Mouse (Mus musculus): ENCODE measurements around the gene Fth1. TPM values are rescaled to one million over a fixed set of nuclear protein-coding genes. Genes with fewer than 3 reads are reported as not detected.

The Fth1 gene
- polyA plus RNA-seq, 1 experiment from 2014 or later: 1,524 TPM

DNA sequence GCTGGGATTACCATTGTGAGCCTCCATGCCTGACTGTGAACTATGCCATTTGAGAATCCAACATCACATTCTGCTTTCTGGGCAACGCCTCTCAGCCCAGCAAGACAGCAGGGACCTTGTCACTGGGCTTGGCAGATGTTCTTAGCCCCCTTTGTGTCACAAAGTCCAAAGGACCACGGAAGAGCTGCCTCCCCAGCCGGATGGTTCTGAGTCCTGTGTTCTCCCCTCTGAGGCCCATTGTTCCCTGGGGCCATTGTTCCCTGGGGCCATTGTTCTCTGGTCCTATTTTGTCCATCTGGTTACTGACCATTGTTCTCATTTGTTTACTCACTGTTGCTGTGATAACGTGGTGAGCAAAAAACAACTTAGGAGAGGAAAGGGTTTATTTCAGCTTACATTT is 39.5 kb upstream of the Fth1 start:
- Histone ChIP-seq H3K9ac (replicated peaks; ENCODE audit: low read depth, low read length) (no peak overlapping the region), H3K27ac (ENCODE audit: low read length) (no peak overlapping the region), H3K9me3 (ENCODE audit: control insufficient read depth, low read depth, low read length) (no peaks in the 10 kb centered on the region), H3K4me3 (ENCODE audit: low read depth, low read length) (no peak overlapping the region), H3K4me2 (replicated peaks; ENCODE audit: low read depth, low read length) (no peak overlapping the region), H3K27me3 (ENCODE audit: control insufficient read depth, insufficient read depth, low read length) (no peaks in the 10 kb centered on the region), H3K36me3 (ENCODE audit: control insufficient read depth, insufficient read depth, low read length) (no peaks in the 10 kb centered on the region), H3K4me1 (ENCODE audit: control insufficient read depth, insufficient read depth, low read length) (peaks cover 6% of the 10 kb centered on the region; the same call in 1 of the 2 replicates)
- no peak for ATAC-seq (ENCODE audit: insufficient number of reproducible peaks, insufficient read depth, low FRiP score, low read depth)
- WGBS: 52% methylated on average over 4 of the region's 4 CpGs

DNA sequence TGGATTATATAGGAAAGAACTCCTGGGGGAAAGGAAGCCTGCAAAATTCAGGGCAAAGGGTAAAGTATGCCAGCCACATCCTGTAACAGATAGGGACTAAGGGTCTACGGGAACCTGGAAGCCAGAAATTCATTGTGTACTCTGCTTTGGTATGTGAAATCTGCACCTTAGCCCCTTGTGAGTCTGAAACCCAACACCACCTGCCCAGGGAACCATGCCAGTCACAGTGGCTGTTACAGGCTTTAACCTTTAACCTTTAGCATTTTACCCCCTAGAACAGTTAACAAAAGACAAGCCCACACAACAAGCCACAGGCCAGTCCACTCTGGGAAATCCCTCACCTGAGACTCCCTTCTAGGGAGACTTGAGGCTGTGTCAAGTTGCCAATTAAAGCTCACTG is 38.6 kb upstream of the Fth1 start:
- H3K4me3 ChIP-seq (ENCODE audit: low read depth, low read length): no peak overlapping the region
- H3K4me2 ChIP-seq (replicated peaks; ENCODE audit: low read depth, low read length): no peak overlapping the region
- H3K27me3 ChIP-seq (ENCODE audit: control insufficient read depth, insufficient read depth, low read length): no peaks in the 10 kb centered on the region
- 38% methylated on average over 1 of the region's 1 CpGs for WGBS
- no peak for ATAC-seq (ENCODE audit: insufficient number of reproducible peaks, insufficient read depth, low FRiP score, low read depth)
- H3K4me1 ChIP-seq (ENCODE audit: control insufficient read depth, insufficient read depth, low read length): peaks cover 6% of the 10 kb centered on the region; the same call in 1 of the 2 replicates
- no peak overlapping the region for H3K27ac ChIP-seq (ENCODE audit: low read length)
- no peaks in the 10 kb centered on the region for H3K9me3 ChIP-seq (ENCODE audit: control insufficient read depth, low read depth, low read length)
- no peaks in the 10 kb centered on the region for H3K36me3 ChIP-seq (ENCODE audit: control insufficient read depth, insufficient read depth, low read length)
- no peak overlapping the region for H3K9ac ChIP-seq (replicated peaks; ENCODE audit: low read depth, low read length)

GRCm38 (mm10) chr19:9942539-9943533 is 37.6 kb upstream of the Fth1 start:
- H3K36me3 ChIP-seq (ENCODE audit: control insufficient read depth, insufficient read depth, low read length): no peaks in the 10 kb centered on the region
- peak overlapping the region; percentile 44; the same call in 1 of the 2 replicates for H3K27ac ChIP-seq (ENCODE audit: low read length)
- H3K4me2 ChIP-seq (replicated peaks; ENCODE audit: low read depth, low read length): no peak overlapping the region
- WGBS: 56% methylated on average over 10 of the region's 10 CpGs
- H3K4me1 ChIP-seq (ENCODE audit: control insufficient read depth, insufficient read depth, low read length): peaks cover 6% of the 10 kb centered on the region; the same call in 1 of the 2 replicates
- no peaks in the 10 kb centered on the region for H3K27me3 ChIP-seq (ENCODE audit: control insufficient read depth, insufficient read depth, low read length)
- no peak overlapping the region for H3K9ac ChIP-seq (replicated peaks; ENCODE audit: low read depth, low read length)
- ATAC-seq (ENCODE audit: insufficient number of reproducible peaks, insufficient read depth, low FRiP score, low read depth): peak; percentile 69; the same call in 1 of the 2 replicates
- no peak overlapping the region for H3K4me3 ChIP-seq (ENCODE audit: low read depth, low read length)
- H3K9me3 ChIP-seq (ENCODE audit: control insufficient read depth, low read depth, low read length): no peaks in the 10 kb centered on the region

GRCm38 (mm10) chr19:9945800-9946564 is 34.4 kb upstream of the Fth1 start:
- peaks cover 6% of the 10 kb centered on the region; the same call in 1 of the 2 replicates for H3K4me1 ChIP-seq (ENCODE audit: control insufficient read depth, insufficient read depth, low read length)
- no peaks in the 10 kb centered on the region for H3K27me3 ChIP-seq (ENCODE audit: control insufficient read depth, insufficient read depth, low read length)
- no peak overlapping the region for H3K27ac ChIP-seq (ENCODE audit: low read length)
- no peaks in the 10 kb centered on the region for H3K36me3 ChIP-seq (ENCODE audit: control insufficient read depth, insufficient read depth, low read length)
- no peak overlapping the region for H3K4me3 ChIP-seq (ENCODE audit: low read depth, low read length)
- WGBS: 90% methylated on average over 8 of the region's 8 CpGs
- no peak overlapping the region for H3K4me2 ChIP-seq (replicated peaks; ENCODE audit: low read depth, low read length)
- H3K9me3 ChIP-seq (ENCODE audit: control insufficient read depth, low read depth, low read length): no peaks in the 10 kb centered on the region
- no peak for ATAC-seq (ENCODE audit: insufficient number of reproducible peaks, insufficient read depth, low FRiP score, low read depth)
- no peak overlapping the region for H3K9ac ChIP-seq (replicated peaks; ENCODE audit: low read depth, low read length)

DNA sequence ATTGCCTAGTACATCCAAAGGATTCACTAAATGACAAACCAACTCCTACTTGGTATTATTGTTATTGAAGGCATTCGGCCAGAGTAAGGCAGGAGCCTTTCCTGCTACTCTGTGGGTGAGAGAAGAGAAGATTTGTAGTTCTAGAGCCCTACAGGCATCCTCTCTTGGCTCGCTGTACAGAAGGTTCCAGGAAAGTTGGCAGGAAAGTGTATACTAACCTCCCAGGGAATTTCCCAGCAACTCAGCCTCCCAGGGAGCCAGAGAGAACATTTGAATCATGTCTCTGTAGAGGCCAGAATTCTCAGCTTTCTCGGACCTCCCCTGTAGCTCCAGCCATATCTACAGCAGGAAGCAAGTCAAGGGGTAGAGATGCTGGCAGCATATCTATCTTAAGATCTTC is 33.4 kb upstream of the Fth1 start:
- H3K4me2 ChIP-seq (replicated peaks; ENCODE audit: low read depth, low read length): no peak overlapping the region
- 80% methylated on average over 3 of the region's 3 CpGs for WGBS
- H3K9me3 ChIP-seq (ENCODE audit: control insufficient read depth, low read depth, low read length): no peaks in the 10 kb centered on the region
- H3K4me1 ChIP-seq (ENCODE audit: control insufficient read depth, insufficient read depth, low read length): peaks cover 6% of the 10 kb centered on the region; the same call in 1 of the 2 replicates
- no peak overlapping the region for H3K27ac ChIP-seq (ENCODE audit: low read length)
- no peak overlapping the region for H3K4me3 ChIP-seq (ENCODE audit: low read depth, low read length)
- H3K9ac ChIP-seq (replicated peaks; ENCODE audit: low read depth, low read length): no peak overlapping the region
- ATAC-seq (ENCODE audit: insufficient number of reproducible peaks, insufficient read depth, low FRiP score, low read depth): no peak
- no peaks in the 10 kb centered on the region for H3K27me3 ChIP-seq (ENCODE audit: control insufficient read depth, insufficient read depth, low read length)
- no peaks in the 10 kb centered on the region for H3K36me3 ChIP-seq (ENCODE audit: control insufficient read depth, insufficient read depth, low read length)

DNA sequence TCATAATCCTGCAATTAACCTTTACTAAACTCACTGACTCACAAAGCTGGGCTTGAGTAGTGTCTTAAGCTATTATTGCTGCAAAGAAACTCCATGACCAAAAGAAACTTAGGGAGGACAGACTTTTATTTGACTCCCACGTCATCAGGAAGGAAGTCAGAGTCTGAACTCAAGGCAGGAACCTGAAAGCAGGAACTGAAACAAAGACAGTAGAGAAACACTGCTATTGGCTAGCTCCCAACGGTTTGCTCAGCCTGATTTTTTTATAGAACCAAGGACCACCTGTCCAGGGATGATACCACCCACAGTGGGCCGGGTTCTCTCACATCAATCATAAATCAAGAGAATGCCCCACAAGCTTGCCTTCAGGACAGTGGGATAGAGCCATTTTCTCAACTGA is 28.0 kb upstream of the Fth1 start:
- WGBS: 60% methylated on average over 3 of the region's 3 CpGs
- Histone ChIP-seq H3K4me3 (ENCODE audit: low read depth, low read length) (no peak overlapping the region), H3K4me2 (replicated peaks; ENCODE audit: low read depth, low read length) (no peak overlapping the region), H3K9me3 (ENCODE audit: control insufficient read depth, low read depth, low read length) (no peaks in the 10 kb centered on the region), H3K4me1 (ENCODE audit: control insufficient read depth, insufficient read depth, low read length) (peaks cover 7% of the 10 kb centered on the region; the same call in 1 of the 2 replicates), H3K9ac (replicated peaks; ENCODE audit: low read depth, low read length) (no peak overlapping the region), H3K27me3 (ENCODE audit: control insufficient read depth, insufficient read depth, low read length) (no peaks in the 10 kb centered on the region), H3K27ac (ENCODE audit: low read length) (no peak overlapping the region), H3K36me3 (ENCODE audit: control insufficient read depth, insufficient read depth, low read length) (no peaks in the 10 kb centered on the region)
- ATAC-seq (ENCODE audit: insufficient number of reproducible peaks, insufficient read depth, low FRiP score, low read depth): no peak

DNA sequence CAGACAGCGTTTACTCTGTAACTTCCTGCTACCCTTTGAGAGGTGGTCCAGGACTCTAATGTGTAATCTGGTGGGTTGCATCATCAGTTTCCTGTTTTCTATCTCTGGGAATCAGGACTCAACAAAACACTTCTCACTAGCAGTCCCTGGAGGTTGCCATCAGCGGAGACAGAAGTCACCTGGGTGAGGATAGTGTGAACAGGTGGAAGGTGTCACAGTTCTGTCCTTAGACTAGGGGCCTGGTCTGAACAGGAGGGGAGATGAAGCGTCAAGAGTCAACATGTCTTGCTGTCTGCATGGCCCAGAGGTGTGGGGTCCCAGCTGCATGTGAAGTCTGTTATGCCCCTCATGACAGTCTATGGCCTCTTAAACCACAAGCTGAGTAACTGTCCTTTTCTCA is 27.5 kb upstream of the Fth1 start:
- no peak overlapping the region for H3K9ac ChIP-seq (replicated peaks; ENCODE audit: low read depth, low read length)
- no peak for ATAC-seq (ENCODE audit: insufficient number of reproducible peaks, insufficient read depth, low FRiP score, low read depth)
- H3K9me3 ChIP-seq (ENCODE audit: control insufficient read depth, low read depth, low read length): no peaks in the 10 kb centered on the region
- H3K4me3 ChIP-seq (ENCODE audit: low read depth, low read length): no peak overlapping the region
- H3K27me3 ChIP-seq (ENCODE audit: control insufficient read depth, insufficient read depth, low read length): no peaks in the 10 kb centered on the region
- no peak overlapping the region for H3K27ac ChIP-seq (ENCODE audit: low read length)
- H3K4me1 ChIP-seq (ENCODE audit: control insufficient read depth, insufficient read depth, low read length): peaks cover 7% of the 10 kb centered on the region; the same call in 1 of the 2 replicates
- 81% methylated on average over 3 of the region's 3 CpGs for WGBS
- no peak overlapping the region for H3K4me2 ChIP-seq (replicated peaks; ENCODE audit: low read depth, low read length)
- H3K36me3 ChIP-seq (ENCODE audit: control insufficient read depth, insufficient read depth, low read length): no peaks in the 10 kb centered on the region

GRCm38 (mm10) chr19:9954055-9954810 is 26.2 kb upstream of the Fth1 start:
- WGBS: 24% methylated on average over 7 of the region's 7 CpGs
- ATAC-seq (ENCODE audit: insufficient number of reproducible peaks, insufficient read depth, low FRiP score, low read depth): peak; percentile 86
- no peaks in the 10 kb centered on the region for H3K27me3 ChIP-seq (ENCODE audit: control insufficient read depth, insufficient read depth, low read length)
- H3K4me1 ChIP-seq (ENCODE audit: control insufficient read depth, insufficient read depth, low read length): peaks cover 7% of the 10 kb centered on the region; the same call in 1 of the 2 replicates
- peak overlapping the region; percentile 19; the same call in 1 of the 2 replicates for H3K4me2 ChIP-seq (replicated peaks; ENCODE audit: low read depth, low read length)
- no peaks in the 10 kb centered on the region for H3K9me3 ChIP-seq (ENCODE audit: control insufficient read depth, low read depth, low read length)
- no peak overlapping the region for H3K4me3 ChIP-seq (ENCODE audit: low read depth, low read length)
- no peaks in the 10 kb centered on the region for H3K36me3 ChIP-seq (ENCODE audit: control insufficient read depth, insufficient read depth, low read length)
- no peak overlapping the region for H3K9ac ChIP-seq (replicated peaks; ENCODE audit: low read depth, low read length)
- peak overlapping the region; percentile 82 for H3K27ac ChIP-seq (ENCODE audit: low read length)
